Mouse (Mus musculus) retina, embryonic 14.5 days (tissue): Measurements from ENCODE around the gene Srf.

Experiments
- DNase-seq: peaks from one replicate; pipeline ENCODE4 v3.0.0-alpha.2; 2015; ENCODE audit warnings: low spot score

Gene Srf

DNA sequence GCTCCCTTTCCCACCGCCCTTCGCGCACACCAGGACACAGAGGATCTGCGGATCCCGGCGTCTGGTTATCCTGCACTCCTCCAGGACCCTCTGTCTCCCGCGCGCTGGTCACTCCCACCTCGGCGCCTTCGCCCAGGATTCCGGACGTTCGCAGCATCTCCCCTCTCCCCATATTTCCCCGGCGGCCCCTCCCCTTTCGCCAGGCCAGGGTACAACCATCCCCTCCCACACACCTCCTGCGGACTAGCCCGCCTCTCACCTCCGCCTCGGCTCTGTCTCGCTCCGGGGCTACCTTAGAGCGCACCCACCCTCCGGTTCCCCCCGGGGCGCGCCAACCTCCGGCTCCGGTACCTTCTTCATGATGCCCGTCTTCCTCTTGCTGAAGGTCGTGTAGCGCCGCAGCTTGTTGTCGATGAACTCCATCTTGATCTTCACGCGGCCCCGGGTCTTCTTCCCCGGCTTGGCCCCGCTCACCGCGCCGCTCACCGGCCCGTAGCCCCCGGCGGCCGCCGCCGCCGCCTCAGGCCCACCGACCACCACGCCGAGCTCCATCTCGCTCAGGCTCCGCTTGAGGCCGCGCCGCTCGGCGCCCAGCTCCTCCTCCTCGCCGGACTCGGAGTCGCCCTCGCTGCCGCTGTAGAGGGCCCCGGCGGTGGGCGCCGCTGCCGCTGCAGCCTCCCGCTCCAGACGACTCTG is 850 bp downstream of the Srf start:
- DNase-seq: peak; percentile 56

- no peak for DNase-seq
These were observed 1.4 kb downstream of the Srf start for GRCm38 (mm10) chr17:46554646-46554976.

DNA sequence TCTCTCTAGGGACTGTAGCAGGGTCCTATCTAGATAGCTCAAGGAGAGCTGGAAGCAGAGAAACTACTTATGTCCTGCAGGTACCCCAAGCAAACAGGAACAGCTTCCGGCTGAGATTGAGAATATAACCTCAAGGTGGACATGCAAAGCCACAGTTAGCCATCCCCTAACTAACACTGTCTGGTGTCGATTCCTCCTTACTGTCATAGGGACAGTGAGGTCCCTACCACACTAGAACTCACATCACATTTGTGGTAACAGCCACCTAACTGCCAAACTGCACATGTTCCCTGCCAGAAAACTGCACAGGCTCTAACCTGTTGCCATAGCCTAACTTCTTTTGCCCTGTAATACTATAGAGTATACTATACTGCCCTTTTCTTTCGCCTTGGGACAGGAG is 2.0 kb downstream of the Srf start:
- no peak for DNase-seq

GRCm38 (mm10) chr17:46553469-46553868 is 2.5 kb downstream of the Srf start:
- DNase-seq: no peak

- DNase-seq: peak; percentile 94
These were observed 3.0 kb downstream of the Srf start for GRCm38 (mm10) chr17:46552841-46553423.

DNA sequence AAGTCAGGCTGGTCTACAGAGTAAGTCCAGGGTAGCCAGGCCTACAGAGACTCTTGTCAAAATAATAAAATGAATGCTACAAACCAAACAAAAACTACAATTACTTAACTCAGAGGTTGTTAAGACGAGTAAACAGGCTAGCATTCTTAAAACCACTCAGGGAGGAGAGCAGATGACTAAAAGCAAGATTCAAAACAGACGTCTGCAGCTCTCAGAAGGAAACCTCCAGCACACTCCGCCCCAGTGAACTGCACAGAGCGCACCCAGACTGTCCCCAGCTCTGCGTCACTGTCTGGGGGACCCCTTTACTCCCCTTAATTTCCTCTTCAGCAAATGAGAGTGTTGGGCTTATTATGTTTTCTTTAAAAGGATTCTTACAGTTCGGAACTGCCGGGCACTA is 3.8 kb downstream of the Srf start:
- DNase-seq: no peak

- DNase-seq: no peak
These were observed 4.6 kb downstream of the Srf start for GRCm38 (mm10) chr17:46551369-46551768.

GRCm38 (mm10) chr17:46550904-46551303 is 5.1 kb downstream of the Srf start:
- DNase-seq: no peak

DNA sequence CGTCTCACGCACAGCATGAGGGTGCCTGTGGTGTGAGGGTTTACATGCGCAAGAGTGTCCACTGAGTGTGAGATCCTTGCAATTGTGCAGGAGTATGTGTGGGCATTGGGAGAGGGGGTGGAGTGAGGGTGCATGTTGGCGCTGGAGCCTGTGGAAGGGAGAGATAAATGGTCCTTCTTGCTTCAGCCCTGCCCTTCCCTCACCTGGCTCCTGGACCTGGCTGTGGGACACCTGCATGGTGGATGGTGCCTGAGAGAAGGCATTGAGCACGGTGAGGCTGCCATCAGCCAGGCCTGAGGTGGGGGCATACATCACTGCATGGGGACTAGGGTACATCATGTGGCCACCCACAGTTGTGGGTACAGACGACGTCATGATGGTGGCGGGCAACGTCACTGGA is 6.3 kb downstream of the Srf start:
- no peak for DNase-seq

GRCm38 (mm10) chr17:46549193-46549592 is 6.8 kb downstream of the Srf start:
- peak; percentile 82 for DNase-seq

DNA sequence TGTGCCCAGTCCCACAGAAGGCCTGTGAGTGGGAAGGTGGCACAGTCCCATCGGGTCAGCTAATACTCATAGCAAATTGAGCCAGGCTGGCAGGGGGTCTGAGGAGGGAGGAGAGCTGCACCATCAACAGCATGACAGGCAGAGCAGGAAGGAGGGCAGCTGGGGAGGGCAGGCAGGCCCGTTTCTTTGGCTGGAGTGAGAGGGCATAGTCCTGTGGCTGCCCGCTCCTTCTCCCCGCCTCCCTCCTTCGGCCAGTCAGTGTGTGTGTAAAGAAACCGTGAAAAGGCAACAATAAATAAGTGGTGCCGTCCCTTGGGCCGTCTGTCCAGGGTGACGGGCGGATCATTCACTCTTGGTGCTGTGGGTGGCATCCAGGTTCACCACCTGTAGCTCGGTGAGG is 7.2 kb downstream of the Srf start:
- DNase-seq: no peak

GRCm38 (mm10) chr17:46547923-46548322 is 8.1 kb downstream of the Srf start:
- no peak for DNase-seq

DNA sequence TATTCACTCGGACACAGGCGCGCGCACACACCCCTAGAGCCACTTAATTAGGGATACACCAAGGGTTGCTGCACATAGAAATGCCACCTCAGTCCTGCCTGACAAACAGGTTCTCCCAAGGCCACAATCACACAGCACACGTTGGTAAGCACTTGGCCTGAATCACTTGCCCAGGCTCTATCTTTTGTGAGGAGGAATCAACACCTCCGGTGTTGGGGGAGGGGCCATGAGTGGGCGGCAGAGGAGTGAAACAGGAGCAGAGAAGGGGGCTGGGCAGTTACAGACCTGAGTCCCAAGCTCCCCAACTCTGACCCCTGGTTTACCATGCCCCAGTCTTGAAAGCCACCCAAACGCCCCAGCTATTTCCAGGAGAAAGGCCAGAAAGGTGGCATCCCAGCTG is 9.0 kb downstream of the Srf start:
- DNase-seq: peak; percentile 21

DNA sequence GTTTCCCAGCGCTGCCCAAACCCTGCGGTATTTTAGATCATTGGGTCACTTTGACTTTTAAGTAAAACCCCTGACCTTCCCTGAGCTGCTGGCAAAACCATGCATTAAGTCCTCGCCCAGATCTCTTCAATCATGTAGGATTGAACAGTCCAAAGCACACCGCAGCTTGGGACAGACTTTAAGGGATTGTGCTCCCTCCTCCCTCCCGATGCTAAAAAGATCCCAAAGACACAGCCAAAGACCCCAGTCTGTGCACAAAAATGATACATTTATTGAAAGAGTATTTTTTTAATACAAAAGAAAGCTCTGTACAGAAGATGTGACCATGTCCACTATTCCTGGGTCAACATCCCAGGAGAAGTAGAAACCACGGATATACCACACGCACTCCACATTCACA is 9.4 kb downstream of the Srf start:
- peak; percentile 20 for DNase-seq

- peak; percentile 77 for DNase-seq
These were observed 10.0 kb downstream of the Srf start, which contains the start of gene Cul9 for GRCm38 (mm10) chr17:46545813-46546564. TSS of gene Cul9 (minus strand) at chr17:46546388.

DNA sequence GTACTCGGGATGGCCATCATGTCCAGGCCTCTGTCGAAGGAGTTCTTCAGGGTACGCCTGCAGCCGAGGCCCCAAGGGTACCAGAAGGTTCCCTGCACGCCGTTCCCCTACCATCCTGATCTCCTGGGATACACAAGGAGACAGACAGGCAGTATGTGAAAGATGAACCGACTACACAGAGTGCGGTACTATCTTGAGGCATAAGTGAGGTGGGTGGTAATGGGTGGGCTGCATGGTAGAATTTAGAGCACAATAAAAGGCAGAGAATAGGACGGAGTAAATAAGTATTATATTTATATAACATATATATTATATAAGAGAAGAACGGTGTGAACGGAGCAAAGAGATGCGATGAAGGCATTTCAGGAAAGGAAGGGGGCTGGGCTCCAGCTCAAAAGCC is 12.3 kb downstream of the Srf start:
- no peak for DNase-seq

DNA sequence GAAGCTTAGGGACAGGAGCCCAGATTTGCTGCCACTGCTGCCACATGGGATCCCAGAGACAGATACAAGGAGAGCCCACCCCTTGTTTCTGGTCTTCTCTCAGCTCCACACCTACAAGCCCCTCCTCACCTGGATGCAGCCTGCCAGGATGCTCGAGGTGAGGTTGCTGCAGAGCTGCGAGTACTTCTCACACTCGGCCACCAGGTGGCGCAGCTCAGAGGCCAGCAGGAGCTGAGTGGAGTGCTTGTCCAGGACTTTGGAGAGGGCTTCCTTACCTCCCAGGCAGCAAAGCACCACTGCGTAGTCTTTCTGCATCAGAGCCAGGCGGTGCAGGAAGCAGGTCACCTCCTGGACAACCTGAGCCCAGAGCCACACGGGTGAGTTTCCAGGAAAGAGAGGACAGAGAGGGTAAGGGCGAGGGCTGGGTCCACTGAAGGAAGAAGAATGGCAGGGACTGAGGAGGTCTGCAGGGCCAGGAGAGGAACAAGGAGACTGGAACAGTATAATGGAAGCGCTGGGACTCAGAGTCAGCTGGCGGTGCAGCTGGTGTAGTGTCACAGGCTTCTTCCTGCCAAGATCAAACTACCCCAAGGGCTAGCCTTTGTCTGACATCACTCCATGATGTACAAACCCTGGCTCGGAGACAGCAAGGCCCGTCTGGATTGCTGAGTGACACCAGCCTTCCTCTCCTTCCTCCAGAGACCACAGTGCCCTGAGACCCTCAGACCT is 30.2 kb downstream of the Srf start:
- peak; percentile 87 for DNase-seq

DNA sequence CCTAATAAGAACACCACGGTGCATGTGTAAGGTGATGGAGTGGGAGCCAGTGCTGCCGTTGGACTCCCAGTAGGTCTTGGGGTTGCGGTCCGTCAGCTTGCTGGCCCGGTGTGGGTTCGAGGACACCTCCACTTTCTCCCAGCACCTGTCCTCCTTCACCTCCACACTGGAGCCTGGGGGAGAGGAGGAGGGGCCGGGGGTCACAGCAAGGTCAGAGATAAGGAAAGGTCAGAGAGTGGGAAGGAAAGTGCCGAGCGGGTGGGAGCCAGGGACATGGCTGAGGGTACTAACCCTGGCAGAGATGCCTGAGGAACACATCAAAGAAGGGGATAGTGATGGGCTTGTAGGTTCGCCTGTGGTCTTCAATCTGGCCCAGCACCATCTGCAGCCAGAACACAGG is 30.9 kb downstream of the Srf start:
- DNase-seq: no peak

DNA sequence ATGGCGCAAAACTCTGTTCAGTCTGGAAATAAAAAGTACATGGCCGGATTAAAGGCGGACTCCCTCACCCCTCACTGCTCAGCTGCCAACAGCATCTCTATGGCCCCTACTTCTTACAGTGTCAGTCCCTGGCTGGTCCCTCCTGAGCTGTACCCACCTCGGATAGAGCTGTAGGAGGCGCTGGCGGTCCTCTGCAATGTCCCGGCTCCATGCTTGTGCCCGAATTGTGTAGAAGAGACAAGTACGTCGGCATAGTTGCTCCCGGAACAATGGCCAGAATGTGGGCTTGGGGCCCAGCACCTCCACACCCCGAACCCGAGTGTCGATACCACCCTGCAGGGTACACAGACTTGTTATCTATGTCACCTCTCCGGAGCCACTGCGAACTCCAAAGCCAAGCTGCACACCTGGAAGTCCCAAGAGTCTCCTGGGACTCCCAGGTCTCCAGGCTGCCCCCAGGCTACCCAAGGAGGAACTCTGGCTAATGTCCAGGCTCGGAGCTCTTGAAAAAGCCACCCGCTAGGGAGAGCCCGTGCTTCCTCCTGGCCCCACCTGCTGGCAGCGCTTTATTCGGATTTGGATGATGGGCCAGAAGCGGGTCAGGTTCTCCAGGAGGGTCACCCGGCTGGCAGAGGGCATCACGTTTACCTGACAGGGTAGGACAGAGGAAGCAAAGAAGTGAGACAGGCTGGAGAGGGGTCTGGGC is 33.9 kb downstream of the Srf start:
- DNase-seq: peak; percentile 13

DNA sequence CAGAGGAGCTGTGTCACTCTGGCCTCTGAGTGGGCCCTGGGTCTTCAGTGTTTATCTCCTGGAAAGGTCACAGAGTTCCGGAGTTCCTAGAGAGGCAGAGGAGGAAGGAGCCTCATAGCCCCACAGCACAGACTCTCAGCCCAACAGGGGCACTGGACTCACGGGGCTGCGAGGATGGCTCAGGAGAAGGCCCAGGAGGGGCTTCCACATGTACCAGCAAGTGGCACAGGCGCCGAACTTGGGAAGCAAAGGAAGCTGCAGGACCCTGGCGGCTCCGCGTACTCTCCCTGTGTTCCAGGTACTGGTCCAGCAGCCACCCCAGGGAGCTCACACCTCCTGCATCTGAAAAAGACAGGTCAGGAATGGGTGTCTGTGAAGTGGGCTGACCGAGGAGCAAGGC is 34.8 kb downstream of the Srf start:
- no peak for DNase-seq

- no peak for DNase-seq
These were observed 35.5 kb downstream of the Srf start for GRCm38 (mm10) chr17:46520385-46520979.

GRCm38 (mm10) chr17:46519971-46520370 is 36.0 kb downstream of the Srf start:
- DNase-seq: no peak
